Mouse (Mus musculus) brain, embryonic 14.5 days (tissue): Measurements from ENCODE around the gene Cnot4.

Experiments used
- CTCF ChIP-seq: fragments of 200-500 bp; IDR thresholded peaks from 2 replicates; pipeline ENCODE4 v1.5.1; 2012; ENCODE audit warnings: inconsistent platforms, mild to moderate bottlenecking, moderate library complexity, borderline replicate concordance; ENCODE audit not compliant: insufficient read depth, insufficient read length; ENCODE audit errors: extremely low read depth
- POLR2A ChIP-seq: fragments of 200-500 bp; IDR thresholded peaks from 2 replicates; pipeline ENCODE4 v1.6.1; 2012; ENCODE audit warnings: mild to moderate bottlenecking, inconsistent platforms, borderline replicate concordance; ENCODE audit not compliant: poor library complexity, insufficient read depth, insufficient read length, severe bottlenecking; ENCODE audit errors: extremely low read depth

- TF ChIP-seq CTCF (no peak), POLR2A (no peak)
Measured at GRCm38 (mm10) chr6:35169250-35169649, 35.7 kb upstream of the Cnot4 start.
